Mouse (Mus musculus) lung, postnatal 0 days (tissue): ENCODE results near the gene Hist1h3h. TPM values are rescaled to one million over a fixed set of nuclear protein-coding genes. Genes with fewer than 3 reads are reported as not detected.
A peak's percentile ranks its signal among the peaks of the same experiment; 100 is the strongest.
"Not testable (repeated sequence)": the region's sequence is repeated elsewhere in the genome, so short reads cannot be mapped to it uniquely, and the experiment has no call there.

ENCODE experiments used
- ATAC-seq: fragments of 200-750 bp; cut with Nextera tagmentation; 2 replicates; pipeline ENCODE4 v1.8.0; 2017; ENCODE audit warnings: moderate library complexity
- DNase-seq: peaks from one replicate; pipeline ENCODE4 v3.0.0-alpha.2; 2016; ENCODE audit warnings: low spot score
- H3K27ac ChIP-seq: fragments of 300-500 bp; sonication (generic); 2 replicates; pipeline ENCODE4 v1.5.1; 2014; ENCODE audit warnings: antibody characterized with exemption, mild to moderate bottlenecking, low read length, mixed read lengths
- H3K27me3 ChIP-seq: fragments of 300-500 bp; sonication (generic); replicated peaks from 2 replicates; pipeline ENCODE4 v1.6.1; 2014; ENCODE audit warnings: low read length, mixed read lengths; ENCODE audit not compliant: insufficient read depth
- H3K36me3 ChIP-seq: fragments of 300-500 bp; sonication (generic); 2 replicates; pipeline ENCODE4 v1.6.1; 2014; ENCODE audit warnings: low read length, mixed read lengths; ENCODE audit not compliant: insufficient read depth
- H3K4me1 ChIP-seq: fragments of 300-500 bp; sonication (generic); 2 replicates; pipeline ENCODE4 v1.6.1; 2014; ENCODE audit warnings: antibody characterized with exemption, low read depth, low read length, mixed read lengths; ENCODE audit not compliant: insufficient read depth
- H3K4me2 ChIP-seq: fragments of 300-500 bp; sonication (generic); replicated peaks from 2 replicates; pipeline ENCODE4 v1.6.1; 2014; ENCODE audit warnings: low read depth, mild to moderate bottlenecking, low read length, moderate library complexity, mixed read lengths
- H3K4me3 ChIP-seq: fragments of 300-500 bp; sonication (generic); 2 replicates; pipeline ENCODE4 v1.5.1; 2014; ENCODE audit warnings: low read depth, low read length
- H3K9ac ChIP-seq: fragments of 300-500 bp; sonication (generic); replicated peaks from 2 replicates; pipeline ENCODE4 v1.6.1; 2014; ENCODE audit warnings: low read depth, mild to moderate bottlenecking
- H3K9me3 ChIP-seq: fragments of 300-500 bp; sonication (generic); 2 replicates; pipeline ENCODE4 v1.6.1; 2016; ENCODE audit warnings: low read length, mixed read lengths
- CTCF ChIP-seq: IDR thresholded peaks from 2 replicates; pipeline ENCODE4 v1.5.1; 2016; ENCODE audit warnings: antibody characterized with exemption, mild to moderate bottlenecking
- EP300 ChIP-seq: IDR thresholded peaks from 2 replicates; pipeline ENCODE4 v1.6.1; 2016; ENCODE audit warnings: antibody characterized with exemption, mild to moderate bottlenecking, control low read depth
- WGBS: fragments of 180-500 bp; shearing (Covaris S2); extraction: QIAGEN DNeasy Blood & Tissue Kit; methylation state at CpG from one replicate; pipeline ENCODE4 v1.1.7; 2014; 5-methylcytosine and 5-hydroxymethylcytosine counted together
- polyA plus RNA-seq: library from polyadenylated mRNA; unstranded; fragments of >200 nt; fragmentation: Nextera tagmentation; extraction: Ambion mirVana; gene quantifications from 2 replicates; pipeline ENCODE4 v1.2.1, GENCODE M21; 2015

Hist1h3h gene
- polyA plus RNA-seq, 1 experiment from 2014 or later = not detected

DNA sequence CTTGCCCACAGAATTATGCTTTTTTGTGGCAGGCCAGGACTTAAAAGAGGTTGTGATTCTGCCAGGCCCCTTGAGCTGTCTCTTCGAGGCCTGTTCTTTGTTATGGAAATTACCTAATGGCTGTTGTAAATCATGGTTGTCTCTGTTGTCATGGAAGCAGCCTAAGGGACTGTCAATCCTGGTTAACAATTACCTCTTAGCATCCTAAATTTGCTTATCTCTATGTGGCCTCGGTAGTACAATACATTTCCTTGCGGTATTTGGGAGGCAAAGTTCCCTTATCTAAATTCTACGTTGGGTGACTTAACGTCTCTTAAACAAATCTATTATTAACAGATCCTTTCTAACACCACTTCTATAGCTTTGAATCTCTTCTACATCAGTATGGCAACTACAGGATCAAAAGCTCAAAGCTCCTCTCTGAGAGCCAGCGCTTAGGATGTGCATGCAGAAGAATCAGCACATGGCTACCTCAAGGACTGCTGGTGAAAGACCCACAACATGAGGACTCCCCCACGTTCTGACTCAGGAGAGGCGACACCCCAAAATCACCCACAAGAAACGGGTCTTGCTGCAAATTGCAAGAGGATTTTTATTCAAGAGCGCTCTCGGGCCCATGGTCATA lies 10.6 kb downstream of the Hist1h3h start:
- no peak for ATAC-seq
- no peaks in the 10 kb centered on the region for H3K36me3 ChIP-seq
- TF ChIP-seq EP300 = no peak
- TF ChIP-seq CTCF = no peak
- no peak overlapping the region for H3K27ac ChIP-seq
- DNase-seq = no peak
- 39% methylated on average over 9 of the region's 11 CpGs for WGBS
- no peaks in the 10 kb centered on the region for H3K9me3 ChIP-seq
- H3K9ac ChIP-seq = no peak overlapping the region
- H3K27me3 ChIP-seq = no peaks in the 10 kb centered on the region
- no peak overlapping the region for H3K4me3 ChIP-seq
- H3K4me1 ChIP-seq = no peaks in the 10 kb centered on the region
- no peak overlapping the region for H3K4me2 ChIP-seq

DNA sequence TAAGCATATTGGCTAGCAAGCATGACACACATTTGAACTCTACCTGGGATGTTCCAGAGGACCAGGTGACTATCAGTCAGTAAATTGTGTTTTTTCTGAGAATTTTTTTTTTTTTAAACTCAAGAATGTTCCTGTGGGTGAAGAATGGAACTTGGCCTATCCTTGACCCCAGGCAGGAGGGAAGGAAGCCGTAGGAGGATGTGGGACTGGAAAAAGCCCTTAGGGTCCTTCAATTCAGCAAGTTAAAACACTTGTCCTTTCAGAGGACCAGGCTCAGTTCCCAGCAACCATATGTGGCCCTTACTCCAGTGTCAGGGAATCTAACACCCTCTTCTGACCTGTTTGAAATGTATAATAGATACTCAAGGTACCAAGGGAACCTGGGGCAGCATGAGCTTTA lies 12.1 kb downstream of the Hist1h3h start:
- Histone ChIP-seq H3K36me3 (no peaks in the 10 kb centered on the region), H3K27me3 (no peaks in the 10 kb centered on the region)
- ATAC-seq = no peak

DNA sequence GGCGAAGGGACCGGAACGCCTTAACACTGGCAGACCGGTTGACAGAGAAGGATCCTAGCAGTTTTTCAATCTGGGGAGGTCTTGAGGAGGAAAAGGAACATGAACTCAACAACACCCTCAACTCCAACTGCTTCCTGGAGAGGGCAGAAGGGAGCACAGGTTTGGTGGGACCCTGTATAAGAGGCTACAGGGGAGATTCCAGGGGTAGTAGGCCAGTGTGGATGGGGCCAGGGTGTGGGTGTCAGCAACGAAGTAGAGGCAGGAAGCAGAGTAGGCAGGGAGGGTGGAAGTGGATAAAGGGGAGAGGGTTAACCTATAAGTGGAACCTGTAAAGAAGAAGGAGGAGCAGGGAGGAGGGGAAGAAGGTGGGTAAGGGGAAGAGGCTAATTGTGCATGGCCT lies 16.0 kb downstream of the Hist1h3h start:
- H3K9me3 ChIP-seq = no peaks in the 10 kb centered on the region
- no peaks in the 10 kb centered on the region for H3K27me3 ChIP-seq
- DNase-seq (no peak), ATAC-seq (no peak)
- peak; percentile 18; the same call in 1 of the 2 replicates for TF ChIP-seq CTCF
- TF ChIP-seq EP300 = no peak
- no peak overlapping the region for H3K4me3 ChIP-seq
- no peak overlapping the region for H3K4me2 ChIP-seq
- no peak overlapping the region for H3K9ac ChIP-seq
- no peaks in the 10 kb centered on the region for H3K36me3 ChIP-seq
- 77% methylated on average over 5 of the region's 5 CpGs for WGBS
- no peaks in the 10 kb centered on the region for H3K4me1 ChIP-seq
- no peak overlapping the region for H3K27ac ChIP-seq

More for the DNA sequence above, 12.1 kb downstream of the Hist1h3h start:
- no peak for DNase-seq
- Histone ChIP-seq H3K9ac (no peak overlapping the region), H3K4me2 (no peak overlapping the region), H3K9me3 (no peaks in the 10 kb centered on the region), H3K4me1 (no peaks in the 10 kb centered on the region), H3K4me3 (no peak overlapping the region), H3K27ac (no peak overlapping the region)
- TF ChIP-seq CTCF (no peak), EP300 (no peak)
- WGBS = 40% methylated on average over 1 of the region's 1 CpGs

DNA sequence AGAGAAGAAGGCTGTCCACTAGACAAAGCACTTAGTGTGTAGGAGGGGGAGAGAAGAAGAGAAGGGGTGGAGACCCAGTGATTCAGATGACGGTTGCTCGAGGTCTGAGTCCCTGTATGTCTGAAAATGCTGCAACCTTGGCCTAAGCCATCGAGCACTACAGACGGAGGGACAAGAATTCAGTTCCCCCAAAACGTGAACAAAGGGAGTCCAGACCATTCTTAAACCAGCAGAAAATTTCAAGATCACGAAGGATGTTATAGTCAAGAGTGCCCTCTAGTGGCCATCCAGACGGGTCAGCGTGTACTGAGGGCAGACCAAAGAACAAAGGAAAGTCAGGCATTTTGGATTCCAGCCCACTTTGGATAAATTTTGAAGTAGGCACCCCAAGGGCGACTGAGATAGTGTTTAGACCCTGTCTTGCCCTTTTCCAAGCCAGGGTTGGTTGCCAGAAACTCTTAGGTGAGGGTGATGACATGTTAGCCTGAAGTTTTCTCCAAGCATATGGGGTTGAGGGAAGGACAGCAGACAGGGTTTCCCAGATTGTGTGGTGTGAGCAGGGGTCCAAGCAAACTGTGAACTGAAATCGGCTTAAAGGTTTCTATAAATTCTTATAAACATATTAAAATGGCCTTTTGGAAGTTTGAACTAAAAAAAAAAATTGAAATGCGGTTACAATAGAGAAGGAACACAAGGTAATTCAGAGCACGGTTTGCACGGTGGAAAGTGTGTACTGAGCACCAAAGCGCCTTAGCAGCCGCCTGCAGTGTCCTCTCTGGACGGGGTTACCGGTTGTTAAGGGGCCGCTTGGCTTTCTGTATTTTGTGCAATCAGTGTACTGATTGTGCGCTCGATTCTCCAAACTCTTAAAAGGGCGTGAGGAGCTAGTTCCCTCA lies 16.8 kb downstream of the Hist1h3h start:
- peak overlapping the region; percentile 47 for H3K4me3 ChIP-seq
- H3K9me3 ChIP-seq = no peaks in the 10 kb centered on the region
- DNase-seq (peak; percentile 95), ATAC-seq (peak; percentile 81)
- H3K4me2 ChIP-seq = peak overlapping the region; percentile 61
- no peak overlapping the region; the same call in 1 of the 2 replicates for H3K9ac ChIP-seq
- H3K4me1 ChIP-seq = no peaks in the 10 kb centered on the region
- no peaks in the 10 kb centered on the region for H3K36me3 ChIP-seq
- H3K27me3 ChIP-seq = no peaks in the 10 kb centered on the region
- WGBS = 1% methylated on average over 21 of the region's 21 CpGs
- 0 out of 2 replicates have a peak overlapping the region, but pooled peaks have one; percentile 4 for H3K27ac ChIP-seq
- TF ChIP-seq EP300 = no peak
- peak; percentile 92 for TF ChIP-seq CTCF

- H3K9ac ChIP-seq = peak within 1 kb of the TSS; percentile 2; the same call in 1 of the 2 replicates
- H3K27me3 ChIP-seq, H3K9me3 ChIP-seq, H3K36me3 ChIP-seq, H3K4me1 ChIP-seq: not testable (repeated sequence)
- ATAC-seq (peak; percentile 85), DNase-seq (peak; percentile 84)
- H3K27ac ChIP-seq = peak within 1 kb of the TSS; percentile 75
- H3K4me2 ChIP-seq = peak within 1 kb of the TSS; percentile 61
- WGBS = under 1% methylated on average over 39 of the region's 56 CpGs
- peak within 1 kb of the TSS; percentile 47 for H3K4me3 ChIP-seq
These were observed 17.7 kb downstream of the Hist1h3h start, which contains the start of gene Hist1h4j for GRCm38 (mm10) chr13:21734906-21735767. TSS of gene Hist1h4j (plus strand) at chr13:21735064.

- ATAC-seq (no peak), DNase-seq (no peak)
- Histone ChIP-seq H3K9me3 (no peaks in the 10 kb centered on the region), H3K27ac (no peak overlapping the region), H3K4me3 (no peak overlapping the region), H3K4me2 (no peak overlapping the region), H3K4me1 (peaks cover 7% of the 10 kb centered on the region; the same call in 1 of the 2 replicates), H3K36me3 (no peaks in the 10 kb centered on the region), H3K9ac (no peak overlapping the region), H3K27me3 (no peaks in the 10 kb centered on the region)
- 51% methylated on average over 1 of the region's 1 CpGs for WGBS
- TF ChIP-seq EP300 (no peak), CTCF (no peak)
These were observed 27.5 kb downstream of the Hist1h3h start for GRCm38 (mm10) chr13:21745006-21745405.
